Mouse (Mus musculus): ENCODE data around the gene Rrnad1.

DNA sequence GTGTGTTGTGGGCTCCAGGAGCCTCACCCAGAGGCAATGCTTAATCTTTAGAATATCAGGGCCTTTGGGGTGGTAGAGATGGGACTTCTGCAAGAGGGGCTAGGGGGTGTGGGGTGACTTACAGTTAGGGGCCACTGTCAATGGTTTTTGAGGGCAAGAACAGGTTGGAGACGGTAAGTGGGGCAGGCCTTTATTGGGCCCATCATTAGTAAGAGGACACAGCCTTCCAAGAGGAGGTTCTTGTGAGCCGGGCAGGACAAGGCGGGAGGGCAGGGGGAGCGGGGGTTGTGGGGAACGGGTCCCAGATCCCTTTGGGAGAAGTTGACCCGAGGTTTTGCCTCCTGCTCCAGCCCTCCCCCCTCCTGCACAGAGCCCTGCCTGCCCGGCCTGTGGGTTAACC, 17.0 kb downstream of the Rrnad1 start:
- TF ChIP-seq ZKSCAN1 (IDR thresholded peaks at IDR 0.05; ENCODE audit: low read depth, low read length) (no peak), CTCF (IDR thresholded peaks at IDR 0.05 in 2 of 3, conservative IDR thresholded peaks at IDR 0.05 in 1 of 3; ENCODE audit: control insufficient read depth in 1 of 3, insufficient read depth in 1 of 3, low read depth in 2 of 3, low read length in 3 of 3, poor library complexity in 1 of 3, severe bottlenecking in 1 of 3) (no peak), SMC3 (IDR thresholded peaks at IDR 0.05; ENCODE audit: low read depth, low read length) (no peak), KAT2A (conservative IDR thresholded peaks at IDR 0.05; ENCODE audit: low read depth, low read length) (no peak), USF1 (IDR thresholded peaks at IDR 0.05; ENCODE audit: low read depth, low read length) (no peak), POLR2A (IDR thresholded peaks at IDR 0.05; ENCODE audit: control insufficient read depth in 1 of 2, insufficient read depth in 1 of 2, low read depth in 1 of 2, low read length in 2 of 2, poor library complexity in 1 of 2) (no peak), GATA1 (IDR thresholded peaks at IDR 0.05; ENCODE audit: low read depth, low read length) (no peak), RCOR1 (IDR thresholded peaks at IDR 0.05; ENCODE audit: low read depth, low read length) (no peak), USF2 (IDR thresholded peaks at IDR 0.05; ENCODE audit: borderline replicate concordance in 1 of 2, insufficient read depth in 1 of 2, low read depth in 1 of 2, low read length in 2 of 2) (no peak), E2F4 (IDR thresholded peaks at IDR 0.05; ENCODE audit: borderline replicate concordance, low read depth, low read length) (no peak), CHD2 (IDR thresholded peaks at IDR 0.05; ENCODE audit: low read length) (no peak), MYC (IDR thresholded peaks at IDR 0.05; ENCODE audit: low read depth, low read length) (no peak), CHD1 (IDR thresholded peaks at IDR 0.05; ENCODE audit: low read depth, low read length) (no peak), HCFC1 (IDR thresholded peaks at IDR 0.05; ENCODE audit: low read depth, low read length) (no peak)
